Mouse (Mus musculus) bone marrow, adult 2 months (tissue): ENCODE data around the gene Gm45713. TPM values are rescaled to one million over a fixed set of nuclear protein-coding genes. Genes with fewer than 3 reads are reported as not detected.

Experiments
- H3K27ac ChIP-seq: fragments of 200-500 bp; 2 replicates; pipeline ENCODE4 v1.5.1; 2012; ENCODE audit warnings: low read depth, mild to moderate bottlenecking, control low read depth, inconsistent platforms, low read length; ENCODE audit not compliant: control insufficient read depth, poor library complexity, insufficient read depth
- H3K4me1 ChIP-seq: fragments of 200-500 bp; 2 replicates; pipeline ENCODE4 v1.6.1; 2011; ENCODE audit warnings: low read length; ENCODE audit not compliant: control insufficient read depth, insufficient read depth
- H3K4me3 ChIP-seq: fragments of 200-500 bp; replicated peaks from 2 replicates; pipeline ENCODE3; 2011; ENCODE audit warnings: mild to moderate bottlenecking, low read depth, low read length, control low read depth; ENCODE audit not compliant: control insufficient read depth
- CTCF ChIP-seq: fragments of 200-500 bp; IDR thresholded peaks from 2 replicates; pipeline ENCODE4 v1.5.1; 2011; ENCODE audit warnings: low read length, control low read depth; ENCODE audit not compliant: control insufficient read depth, insufficient read depth
- POLR2A ChIP-seq: fragments of 200-500 bp; IDR thresholded peaks from 2 replicates; pipeline ENCODE4 v1.6.1; 2011; ENCODE audit warnings: low read depth, mild to moderate bottlenecking, control low read depth, low read length, borderline replicate concordance; ENCODE audit not compliant: control insufficient read depth
- WGBS: fragments of 180-500 bp; shearing (Covaris S2); methylation state at CpG from one replicate; pipeline ENCODE4 v1.1.7; 2018; 5-methylcytosine and 5-hydroxymethylcytosine counted together
- polyA plus RNA-seq: library from polyadenylated mRNA; stranded (reverse); fragments of >200 nt; gene quantifications from 2 replicates; pipeline ENCODE4 v1.2.4, GENCODE M21; 2011; ENCODE audit warnings: low replicate concordance; ENCODE audit not compliant: missing spikeins, insufficient read depth, insufficient read length

Gene Gm45713
- polyA plus RNA-seq, 1 experiment, result not detected

DNA sequence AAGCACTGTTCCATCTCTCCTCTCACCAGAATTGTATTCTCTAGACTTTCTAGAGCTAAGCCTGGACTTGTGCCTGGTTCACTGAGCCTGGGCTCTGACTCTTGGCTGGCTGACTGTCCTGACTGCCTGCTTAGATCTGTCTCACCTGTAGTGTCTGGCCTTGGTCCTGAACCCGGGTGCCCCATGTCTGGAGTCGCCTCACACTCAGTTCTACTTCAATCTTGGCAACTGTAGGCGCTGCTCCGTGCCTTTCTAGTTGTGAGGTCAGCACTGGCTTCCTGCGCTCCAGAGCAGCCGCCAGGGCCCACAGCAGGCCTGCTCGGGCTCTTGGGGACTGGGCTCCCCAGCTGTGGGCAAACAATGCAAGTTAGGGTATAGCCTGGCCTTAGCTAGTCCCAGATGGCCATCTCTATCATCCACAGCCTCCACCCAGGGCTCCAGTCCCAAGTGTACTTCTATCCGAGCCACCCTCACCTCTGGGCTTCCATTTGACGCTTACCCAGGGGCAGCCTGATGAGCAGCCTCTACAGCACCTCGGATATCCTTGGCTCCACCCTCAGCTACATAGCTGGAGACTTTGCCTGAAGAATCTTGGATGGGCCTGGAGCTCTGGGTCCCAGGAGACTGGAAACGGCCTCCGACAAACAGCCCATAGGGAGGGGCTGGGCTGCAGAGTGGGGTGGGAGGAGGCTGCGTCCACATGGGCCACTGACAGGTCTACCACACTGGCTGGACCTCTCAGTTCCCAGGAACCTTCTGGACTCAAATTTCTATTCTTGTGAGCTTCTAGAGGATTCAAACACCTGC, 8.5 kb upstream of the Gm45713 start:
- WGBS, result 92% methylated on average over 13 of the region's 13 CpGs
- Histone ChIP-seq H3K4me3 (no peak overlapping the region), H3K27ac (no peak overlapping the region), H3K4me1 (no peaks in the 10 kb centered on the region)
- TF ChIP-seq CTCF (no peak), POLR2A (no peak)

DNA sequence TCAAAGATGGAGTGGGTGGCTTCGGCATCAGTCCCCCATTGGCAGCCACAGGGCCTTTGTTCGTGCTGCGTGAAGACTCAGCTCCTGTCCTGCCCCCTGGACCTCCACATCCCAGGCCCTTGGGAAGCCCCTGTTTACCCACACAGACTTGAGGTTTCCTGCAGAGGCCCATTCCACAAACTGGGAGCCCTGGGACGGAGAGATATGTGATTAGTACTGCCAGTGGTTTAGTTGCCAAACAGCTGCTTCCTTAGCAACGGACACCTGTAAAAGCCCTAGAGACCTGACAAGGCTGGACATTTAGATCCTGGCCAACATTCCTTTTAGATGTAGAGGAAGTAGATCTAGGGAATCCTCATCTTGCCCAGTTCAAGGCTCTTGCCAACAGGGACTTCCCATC, 5.9 kb upstream of the Gm45713 start:
- no peak for TF ChIP-seq POLR2A
- no peak for TF ChIP-seq CTCF
- Histone ChIP-seq H3K4me3 (no peak overlapping the region), H3K4me1 (peaks cover 2% of the 10 kb centered on the region; the same call in 1 of the 2 replicates), H3K27ac (no peak overlapping the region)
- 78% methylated on average over 5 of the region's 5 CpGs for WGBS

DNA sequence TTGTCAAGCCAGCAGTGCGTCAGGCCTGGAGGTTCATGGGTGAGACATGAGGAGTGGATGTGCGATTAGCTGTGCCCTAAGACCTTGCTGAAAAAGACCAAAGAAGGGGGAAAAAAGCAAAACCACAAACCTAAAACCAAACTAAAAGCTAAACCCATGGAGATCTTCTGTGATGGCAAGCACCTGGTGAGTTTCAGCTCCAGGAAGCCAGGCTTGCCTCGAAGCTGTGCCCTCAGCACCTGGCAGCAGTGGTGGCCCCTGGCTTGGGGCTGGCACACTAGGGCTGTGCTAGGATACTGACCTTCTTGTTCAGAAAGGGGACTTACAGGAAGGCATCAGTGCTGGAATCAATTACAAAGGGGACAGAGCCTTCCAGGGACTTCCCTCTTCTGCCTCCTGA, 5.3 kb upstream of the Gm45713 start:
- H3K27ac ChIP-seq, result no peak overlapping the region
- H3K4me3 ChIP-seq, result no peak overlapping the region
- peaks cover 2% of the 10 kb centered on the region; the same call in 1 of the 2 replicates for H3K4me1 ChIP-seq
- no peak for TF ChIP-seq CTCF
- TF ChIP-seq POLR2A, result no peak
- WGBS, result 71% methylated on average over 3 of the region's 3 CpGs

DNA sequence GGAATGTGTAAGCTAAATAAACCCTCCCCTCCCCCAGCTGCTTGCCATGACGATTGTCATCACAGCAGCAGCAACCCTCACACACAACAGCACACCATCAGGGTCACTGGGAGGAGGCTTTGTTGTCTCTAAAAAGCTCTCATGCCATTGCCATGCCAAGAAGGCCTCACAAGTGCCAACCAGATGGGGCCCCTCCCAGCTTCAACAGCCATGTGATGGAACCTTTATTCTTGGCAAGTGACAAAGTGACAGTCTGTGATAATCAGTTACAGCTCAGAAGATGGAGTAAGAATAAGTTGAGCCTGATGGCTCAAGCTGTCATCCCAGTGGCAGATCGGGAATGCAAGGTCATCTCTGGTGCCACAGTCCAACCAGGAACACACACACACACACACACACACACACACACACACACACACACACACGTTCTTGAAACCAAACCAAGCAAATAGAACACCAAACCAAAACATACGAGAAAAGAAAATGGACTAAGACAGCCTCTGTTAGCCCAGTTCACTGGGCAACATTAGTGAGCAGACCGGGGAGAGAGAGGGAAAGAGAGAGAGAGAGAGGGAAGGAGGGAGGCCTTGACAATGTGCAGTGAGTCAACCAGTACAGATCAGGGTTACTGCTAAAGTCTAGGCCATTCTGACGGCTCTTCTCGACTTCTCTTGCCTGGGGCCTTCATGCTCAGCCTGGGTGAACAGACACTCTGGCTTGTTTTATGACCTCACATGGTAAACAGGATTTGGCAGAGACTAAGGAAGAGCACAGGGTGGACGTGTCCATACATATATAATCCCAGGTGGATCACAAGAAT, 4.1 kb upstream of the Gm45713 start:
- WGBS, result 70% methylated on average over 8 of the region's 8 CpGs
- Histone ChIP-seq H3K4me1 (peaks cover 5% of the 10 kb centered on the region; the same call in 1 of the 2 replicates), H3K27ac (no peak overlapping the region), H3K4me3 (no peak overlapping the region)
- TF ChIP-seq POLR2A (no peak), CTCF (no peak)

DNA sequence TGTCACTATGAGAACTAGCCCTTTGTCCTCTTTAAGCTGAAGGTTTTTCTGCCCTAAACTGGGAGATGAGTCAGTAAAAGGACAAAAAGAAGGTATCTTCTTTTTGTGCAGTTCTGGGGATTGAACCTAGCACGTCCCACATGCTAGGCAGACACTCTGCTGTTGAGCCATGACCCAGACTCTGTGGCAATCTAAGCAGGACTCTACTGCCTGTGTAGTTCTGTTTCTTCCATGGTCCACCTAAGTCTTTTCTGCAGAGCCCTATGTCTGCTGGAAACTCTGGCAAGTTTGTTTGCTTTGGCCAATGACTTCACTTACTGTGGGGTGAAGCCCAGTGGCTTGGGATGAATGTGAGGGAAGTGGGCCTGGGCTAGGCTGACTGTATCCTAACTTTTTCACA, 2.4 kb upstream of the Gm45713 start:
- peaks cover 5% of the 10 kb centered on the region; the same call in 1 of the 2 replicates for H3K4me1 ChIP-seq
- WGBS, result 64% methylated on average over 1 of the region's 1 CpGs
- H3K4me3 ChIP-seq, result no peak overlapping the region
- TF ChIP-seq CTCF, result no peak
- no peak for TF ChIP-seq POLR2A
- no peak overlapping the region for H3K27ac ChIP-seq

DNA sequence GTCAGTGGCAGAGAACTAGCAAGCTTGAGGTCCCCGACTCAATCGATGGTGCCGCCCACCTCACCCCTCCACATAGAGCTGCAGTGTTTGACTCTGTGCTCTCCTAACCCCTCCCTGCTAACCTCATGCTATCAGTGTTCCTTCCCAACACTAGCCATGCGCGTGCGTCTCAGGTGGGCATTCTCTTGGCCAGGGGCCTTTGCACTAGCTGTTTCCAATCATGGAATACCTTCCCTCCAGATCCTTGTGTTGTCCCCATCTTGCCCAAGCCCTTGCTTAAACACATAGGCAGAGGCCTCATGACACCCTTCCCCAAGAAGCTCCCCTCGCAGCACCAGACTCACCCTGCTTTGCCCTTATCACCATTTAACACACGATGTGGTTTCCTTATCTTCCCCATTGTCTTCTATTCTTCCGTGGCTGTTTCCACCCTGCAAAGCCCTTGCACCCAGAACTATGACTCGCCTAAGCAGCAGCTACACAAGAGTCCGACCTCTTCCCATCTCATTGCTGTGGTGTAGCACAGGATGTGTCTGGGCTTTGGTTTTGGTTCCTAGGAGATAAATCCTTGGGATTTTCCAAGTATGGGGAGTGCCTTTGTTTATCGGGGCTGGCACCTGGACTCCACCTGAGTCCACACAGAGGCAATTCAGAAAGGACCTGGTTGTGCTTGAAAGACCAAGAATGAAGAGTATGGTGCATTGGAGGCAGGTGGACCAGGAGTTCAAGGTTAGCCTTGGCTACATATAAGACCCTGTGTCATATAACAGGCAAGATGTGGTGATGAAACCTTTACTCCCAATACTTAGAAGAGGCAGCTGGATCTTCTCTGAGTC, 1.4 kb upstream of the Gm45713 start:
- 12% methylated on average over 12 of the region's 12 CpGs for WGBS
- Histone ChIP-seq H3K4me1 (peaks cover 5% of the 10 kb centered on the region; the same call in 1 of the 2 replicates), H3K4me3 (no peak overlapping the region), H3K27ac (no peak overlapping the region)
- TF ChIP-seq POLR2A (no peak), CTCF (no peak)

DNA sequence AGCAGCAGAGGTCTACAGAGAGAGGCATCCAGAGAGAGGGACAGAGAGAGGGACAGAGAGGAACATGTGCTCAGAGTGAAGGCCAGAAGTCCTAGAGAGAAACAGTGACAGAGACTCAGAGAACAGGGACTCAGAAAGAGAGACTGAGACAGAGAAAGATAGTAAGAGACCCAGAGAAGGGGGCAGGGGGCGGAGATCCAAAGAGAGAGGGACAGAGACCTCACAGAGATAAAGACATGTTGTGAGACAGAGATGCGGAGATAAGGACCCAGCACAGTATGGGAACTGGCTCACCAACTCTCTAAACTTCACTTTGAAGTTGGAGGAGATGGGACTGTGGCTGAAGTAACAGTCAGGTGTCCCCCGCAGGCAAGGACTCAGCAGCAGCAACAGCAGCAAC, 661 bp downstream of the Gm45713 start:
- TF ChIP-seq POLR2A (no peak), CTCF (no peak)
- peak overlapping the region; percentile 35 for H3K27ac ChIP-seq
- peaks cover 5% of the 10 kb centered on the region; the same call in 1 of the 2 replicates for H3K4me1 ChIP-seq
- 58% methylated on average over 3 of the region's 3 CpGs for WGBS
- H3K4me3 ChIP-seq, result peak overlapping the region; percentile 94
